In genomic region chr2:148371743-148372630, GRCm38 (mm10) we compare ENCODE assay signal across 17 mouse cellular contexts. TPM values are rescaled to one million over a fixed set of nuclear protein-coding genes. Genes with fewer than 3 reads are reported as not detected.
DNase-seq lines count a peak whose midpoint lies in the region; ATAC-seq lines count a peak whose summit lies in the region.
"Had no signal": no experiment of that assay in that cellular context is flagged by ENCODE, and none has a peak within 500 bp of the region (broad histone marks: within the 10 kb centered on the region; RNA-seq: fewer than 3 reads in every experiment).

No protein-coding gene starts in this region.

- ATAC-seq in heart, embryonic 11.5 days (replicated peaks; ENCODE audit: insufficient number of reproducible peaks, low FRiP score, low TSS enrichment), result peak; percentile 58
- peak; percentile 60; the same call in 1 of the 2 replicates for ATAC-seq in kidney, embryonic 15.5 days (replicated peaks; ENCODE audit: low FRiP score)
- ATAC-seq: forebrain, postnatal 0 days had no signal

- WGBS in heart, embryonic 11.5 days (ENCODE audit: insufficient replicate concordance), result 33% methylated on average over 4 of the region's 4 CpGs
- 33% methylated on average over 4 of the region's 4 CpGs for WGBS in heart, embryonic 10.5 days
- WGBS in kidney, embryonic 15.5 days, result 44% methylated on average over 4 of the region's 4 CpGs
- 85% methylated on average over 4 of the region's 4 CpGs for WGBS in limb, embryonic 10.5 days

- no peak overlapping the region for H3K4me3 ChIP-seq in heart, embryonic 11.5 days (ENCODE audit: low read depth, low read length)
- H3K4me3 ChIP-seq in heart, embryonic 10.5 days, result no peak overlapping the region
- no peak overlapping the region for H3K4me3 ChIP-seq in kidney, embryonic 15.5 days (replicated peaks)
- H3K4me3 ChIP-seq in limb, embryonic 10.5 days, result no peak overlapping the region
- H3K4me3 ChIP-seq: hindbrain, embryonic 10.5 days; layer of hippocampus, adult 2 months; limb, embryonic 12.5 days; megakaryocyte, embryonic 14.5 days; neural tube, embryonic 13.5 days had no signal

- H3K4me2 ChIP-seq in heart, embryonic 11.5 days, result no peak overlapping the region
- no peak overlapping the region for H3K4me2 ChIP-seq in kidney, embryonic 15.5 days
- H3K4me2 ChIP-seq: limb, embryonic 12.5 days; neural tube, embryonic 13.5 days had no signal

- H3K27ac ChIP-seq in heart, embryonic 11.5 days (ENCODE audit: low read depth, low read length), result no peak overlapping the region
- H3K27ac ChIP-seq in heart, embryonic 10.5 days, result no peak overlapping the region
- H3K27ac ChIP-seq in kidney, embryonic 15.5 days, result no peak overlapping the region
- no peak overlapping the region for H3K27ac ChIP-seq in limb, embryonic 10.5 days
- H3K27ac ChIP-seq: hindbrain, embryonic 10.5 days; layer of hippocampus, adult 2 months; limb, embryonic 12.5 days; liver, embryonic 14.5 days; neural tube, embryonic 13.5 days had no signal

- H3K9ac ChIP-seq in heart, embryonic 11.5 days (ENCODE audit: low read depth, low read length), result no peak overlapping the region
- H3K9ac ChIP-seq in kidney, embryonic 15.5 days, result no peak overlapping the region
- H3K9ac ChIP-seq: forebrain, postnatal 0 days; limb, embryonic 12.5 days; liver, embryonic 14.5 days; neural tube, embryonic 13.5 days had no signal

- H3K27me3 ChIP-seq in heart, embryonic 11.5 days (ENCODE audit: control insufficient read depth, insufficient read depth, low read length), result peaks cover 10% of the 10 kb centered on the region; the same call in 1 of the 2 replicates
- peaks cover 17% of the 10 kb centered on the region for H3K27me3 ChIP-seq in heart, embryonic 10.5 days (ENCODE audit: insufficient read depth, poor library complexity, severe bottlenecking)
- no peaks in the 10 kb centered on the region for H3K27me3 ChIP-seq in kidney, embryonic 15.5 days
- no peaks in the 10 kb centered on the region for H3K27me3 ChIP-seq in limb, embryonic 10.5 days (ENCODE audit: low read depth, poor library complexity, severe bottlenecking)
- H3K27me3 ChIP-seq: limb, embryonic 12.5 days; neural tube, embryonic 13.5 days had no signal

- H3K4me1 ChIP-seq in heart, embryonic 11.5 days (ENCODE audit: control insufficient read depth, insufficient read depth, low read length), result peaks cover 22% of the 10 kb centered on the region
- peaks cover 36% of the 10 kb centered on the region for H3K4me1 ChIP-seq in heart, embryonic 10.5 days
- no peaks in the 10 kb centered on the region for H3K4me1 ChIP-seq in kidney, embryonic 15.5 days
- H3K4me1 ChIP-seq in limb, embryonic 10.5 days, result no peaks in the 10 kb centered on the region
- H3K4me1 ChIP-seq: hindbrain, embryonic 10.5 days; limb, embryonic 12.5 days; neural tube, embryonic 13.5 days had no signal

- no peaks in the 10 kb centered on the region for H3K36me3 ChIP-seq in heart, embryonic 11.5 days (ENCODE audit: control insufficient read depth, insufficient read depth, low read length)
- no peaks in the 10 kb centered on the region for H3K36me3 ChIP-seq in heart, embryonic 10.5 days
- H3K36me3 ChIP-seq in kidney, embryonic 15.5 days, result no peaks in the 10 kb centered on the region
- H3K36me3 ChIP-seq in limb, embryonic 10.5 days, result no peaks in the 10 kb centered on the region
- H3K36me3 ChIP-seq: hindbrain, embryonic 10.5 days; limb, embryonic 12.5 days; neural tube, embryonic 13.5 days had no signal

- DNase-seq in heart, embryonic 10.5 days (ENCODE audit: low spot score), result no peak
- no peak for DNase-seq in kidney, adult 8-10 months
- peak; percentile 81 for DNase-seq in 3T3-L1 (ENCODE audit: low read depth, low spot score)
- DNase-seq in lung, postnatal 10 days, result peak; percentile 58
- no peak for DNase-seq in gastrocnemius, postnatal 25 days
- no peak for DNase-seq in limb, embryonic 10.5 days (ENCODE audit: low spot score)
- DNase-seq: adrenal gland, adult 2 months; cerebellum, adult 18-20 months; forebrain, postnatal 0 days had no signal

- H3K9me3 ChIP-seq in heart, embryonic 11.5 days (replicated peaks; ENCODE audit: control insufficient read depth, low read length), result no peaks in the 10 kb centered on the region
- H3K9me3 ChIP-seq in heart, embryonic 10.5 days, result no peaks in the 10 kb centered on the region
- no peaks in the 10 kb centered on the region for H3K9me3 ChIP-seq in kidney, embryonic 15.5 days (replicated peaks)
- H3K9me3 ChIP-seq in limb, embryonic 10.5 days (replicated peaks), result no peaks in the 10 kb centered on the region
- H3K9me3 ChIP-seq: hindbrain, embryonic 10.5 days; limb, embryonic 12.5 days; megakaryocyte, embryonic 14.5 days; neural tube, embryonic 13.5 days had no signal

RNA-seq across cellular contexts. Expression of gene Sstr4, which starts 23.2 kb away (rescaled TPM):
- 1.2 and 1.7 TPM in 2 replicates for polyA plus RNA-seq in heart, embryonic 11.5 days (2014; fragmentation: Nextera tagmentation; extraction: Ambion mirVana)
- polyA plus RNA-seq in heart, embryonic 10.5 days (2016; fragmentation: Nextera tagmentation; extraction: Ambion mirVana), result 0.52 and 0.89 TPM in 2 replicates
- polyA plus RNA-seq in kidney, embryonic 15.5 days (2015; fragmentation: Nextera tagmentation; extraction: Ambion mirVana), result 0.25 and 0.30 TPM in 2 replicates
- under 1 TPM; 0.18 to 0.19 TPM for total RNA-seq in gastrocnemius, postnatal 25 days (2021)
- polyA plus RNA-seq in limb, embryonic 10.5 days (2016; fragmentation: Nextera tagmentation; extraction: Ambion mirVana), result 0.18 and 0.26 TPM in 2 replicates
- polyA plus RNA-seq: liver, embryonic 14.5 days had no signal

RNA-seq across cellular contexts. Expression of gene Thbd, which starts 36.0 kb away (rescaled TPM):
- polyA plus RNA-seq in heart, embryonic 11.5 days (2014; fragmentation: Nextera tagmentation; extraction: Ambion mirVana), result 18.5 and 19.2 TPM in 2 replicates
- polyA plus RNA-seq in heart, embryonic 10.5 days (2016; fragmentation: Nextera tagmentation; extraction: Ambion mirVana), result 10.9 and 14.6 TPM in 2 replicates
- polyA plus RNA-seq in kidney, embryonic 15.5 days (2015; fragmentation: Nextera tagmentation; extraction: Ambion mirVana), result 9.1 and 10.4 TPM in 2 replicates
- total RNA-seq in gastrocnemius, postnatal 25 days (2021), result 10 to 100 TPM; 16.6 to 19.5 TPM
- polyA plus RNA-seq in limb, embryonic 10.5 days (2016; fragmentation: Nextera tagmentation; extraction: Ambion mirVana), result 2.8 and 4.0 TPM in 2 replicates

Comparison
In these comparisons a context has a peak if more than half of its experiments do, and no peak if none do; other contexts are left out.
1. DNase-seq: peak in 3T3-L1 (single experiment) and lung, postnatal 10 days (single experiment); none in heart, embryonic 10.5 days (single experiment), kidney, adult 8-10 months (0 of 2), gastrocnemius, postnatal 25 days (single experiment) and limb, embryonic 10.5 days (single experiment).